Mouse (Mus musculus): ENCODE data around the gene Cr1l. TPM values are rescaled to one million over a fixed set of nuclear protein-coding genes. Genes with fewer than 3 reads are reported as not detected.

The Cr1l gene
- polyA plus RNA-seq (2012; rRNA removed): 26.4 TPM in 2 replicates

- peak; percentile 71 to 90 for DNase-seq (ENCODE audit: extremely low spot score in 1 of 2, low spot score in 1 of 2)
Observed at GRCm38 (mm10) chr1:195130953-195131674, at the start of gene Cr1l. TSS of gene Cr1l (minus strand) at chr1:195131586.

- DNase-seq (ENCODE audit: extremely low spot score in 1 of 2, low spot score in 1 of 2): peak; percentile 3 to 66
Observed at GRCm38 (mm10) chr1:195175980-195176931, 44.9 kb upstream of the Cr1l start, which contains the start of gene Cr2. TSS of gene Cr2 (minus strand) at chr1:195176716.

- DNase-seq (ENCODE audit: extremely low spot score in 1 of 2, low spot score in 1 of 2): no peak
Observed at GRCm38 (mm10) chr1:195164996-195165755, 33.8 kb upstream of the Cr1l start.

GRCm38 (mm10) chr1:195132070-195132469 lies 684 bp upstream of the Cr1l start:
- DNase-seq (ENCODE audit: extremely low spot score in 1 of 2, low spot score in 1 of 2): no peak

GRCm38 (mm10) chr1:195131675-195132015 lies 259 bp upstream of the Cr1l start:
- DNase-seq (ENCODE audit: extremely low spot score in 1 of 2, low spot score in 1 of 2): no peak

GRCm38 (mm10) chr1:195130479-195130878 lies 907 bp downstream of the Cr1l start:
- peak in 1 of 2 experiments; percentile 17 for DNase-seq (ENCODE audit: extremely low spot score in 1 of 2, low spot score in 1 of 2)

GRCm38 (mm10) chr1:195129867-195130266 lies 1.5 kb downstream of the Cr1l start:
- no peak for DNase-seq (ENCODE audit: extremely low spot score in 1 of 2, low spot score in 1 of 2)

GRCm38 (mm10) chr1:195114414-195114813 lies 17.0 kb downstream of the Cr1l start:
- DNase-seq (ENCODE audit: extremely low spot score in 1 of 2, low spot score in 1 of 2): no peak

- no peak for DNase-seq (ENCODE audit: extremely low spot score in 1 of 2, low spot score in 1 of 2)
Observed at GRCm38 (mm10) chr1:195113621-195114020, 17.8 kb downstream of the Cr1l start.

GRCm38 (mm10) chr1:195100693-195101092 lies 30.7 kb downstream of the Cr1l start:
- DNase-seq (ENCODE audit: extremely low spot score in 1 of 2, low spot score in 1 of 2): no peak

- DNase-seq (ENCODE audit: extremely low spot score in 1 of 2, low spot score in 1 of 2): no peak
Observed at GRCm38 (mm10) chr1:195098004-195098403, 33.4 kb downstream of the Cr1l start.

GRCm38 (mm10) chr1:195092220-195092720 lies 39.1 kb downstream of the Cr1l start, which contains the start of gene Cd46:
TSS of gene Cd46 (minus strand) at chr1:195092249.
- DNase-seq (ENCODE audit: extremely low spot score in 1 of 2, low spot score in 1 of 2): no peak

- no peak for DNase-seq (ENCODE audit: extremely low spot score in 1 of 2, low spot score in 1 of 2)
Observed at GRCm38 (mm10) chr1:195091699-195092219, 39.6 kb downstream of the Cr1l start.

GRCm38 (mm10) chr1:195082142-195082541 lies 49.2 kb downstream of the Cr1l start:
- DNase-seq (ENCODE audit: extremely low spot score in 1 of 2, low spot score in 1 of 2): no peak

Other genes starting within 250 kb of the Cr1l start
- 43.8 and 48.6 TPM in 2 replicates for gene Cd34, start 192.8 kb downstream of the Cr1l start, polyA plus RNA-seq (2012; rRNA removed)
- gene Cd46, start 39.3 kb downstream of the Cr1l start, polyA plus RNA-seq (2012; rRNA removed): 7.0 and 9.3 TPM in 2 replicates
- gene Cr2, start 45.1 kb upstream of the Cr1l start, polyA plus RNA-seq (2012; rRNA removed): 0.27 and 0.58 TPM in 2 replicates

Data from frontal cortex, adult 2 months (tissue).